In genomic region chr19:10105034-10105493, GRCm38 (mm10) we compare ENCODE assay signal across 17 mouse cellular contexts. TPM values are rescaled to one million over a fixed set of nuclear protein-coding genes. Genes with fewer than 3 reads are reported as not detected.
DNase-seq lines count a peak whose midpoint lies in the region; ATAC-seq lines count a peak whose summit lies in the region.
"Had no signal": no experiment of that assay in that cellular context is flagged by ENCODE, and none has a peak within 500 bp of the region (broad histone marks: within the 10 kb centered on the region; RNA-seq: fewer than 3 reads in every experiment).

No protein-coding gene starts in this region.

- WGBS in hindbrain, embryonic 11.5 days, result 84% methylated on average over 10 of the region's 10 CpGs
- 86% methylated on average over 10 of the region's 10 CpGs for WGBS in hindbrain, embryonic 16.5 days
- 19% methylated on average over 10 of the region's 10 CpGs for WGBS in liver, embryonic 13.5 days (ENCODE audit: insufficient replicate concordance)

- intact Hi-C loops in left cerebral cortex, postnatal 4 days (cut with DNase I), result no loop called here

- DNase-seq in hindbrain, embryonic 11.5 days (ENCODE audit: low spot score), result no peak
- DNase-seq in c-Kit-positive CD71-positive TER-119-negative erythroid progenitor cells, embryonic 14.5 days (ENCODE audit: low read depth), result peak; percentile 51
- DNase-seq in liver, embryonic 13.5 days, result peak; percentile 61
- no peak for DNase-seq in left cerebral cortex, postnatal 4 days
- DNase-seq in adrenal gland, postnatal 14 days, result no peak
- DNase-seq in cerebellum, postnatal 10 days, result no peak
- DNase-seq: adrenal gland, adult 2 months; cerebellum, adult 2 months; gastrocnemius, postnatal 14 days; lung, adult 2 months; lung, postnatal 4 days; midbrain, embryonic 14.5 days had no signal

- no peaks in the 10 kb centered on the region for H3K27me3 ChIP-seq in hindbrain, embryonic 11.5 days (ENCODE audit: control insufficient read depth, insufficient read depth, low read length)
- no peaks in the 10 kb centered on the region for H3K27me3 ChIP-seq in hindbrain, embryonic 16.5 days (replicated peaks; ENCODE audit: control insufficient read depth, insufficient read depth, low read length)
- no peaks in the 10 kb centered on the region for H3K27me3 ChIP-seq in liver, embryonic 13.5 days
- H3K27me3 ChIP-seq: embryonic facial prominence, embryonic 13.5 days; kidney, embryonic 15.5 days had no signal

- H3K4me3 ChIP-seq in hindbrain, embryonic 11.5 days (ENCODE audit: low read depth, low read length), result no peak overlapping the region
- H3K4me3 ChIP-seq in hindbrain, embryonic 16.5 days (ENCODE audit: low read length), result no peak overlapping the region
- no peak overlapping the region for H3K4me3 ChIP-seq in liver, embryonic 13.5 days (replicated peaks)
- H3K4me3 ChIP-seq: embryonic facial prominence, embryonic 13.5 days; hindbrain, embryonic 10.5 days; kidney, embryonic 15.5 days had no signal

- H3K9ac ChIP-seq in hindbrain, embryonic 11.5 days (ENCODE audit: low read depth, low read length), result no peak overlapping the region
- no peak overlapping the region for H3K9ac ChIP-seq in hindbrain, embryonic 16.5 days (ENCODE audit: low read depth, low read length)
- H3K9ac ChIP-seq in liver, embryonic 13.5 days, result no peak overlapping the region
- H3K9ac ChIP-seq: embryonic facial prominence, embryonic 13.5 days; kidney, embryonic 15.5 days had no signal

- H3K4me2 ChIP-seq in hindbrain, embryonic 11.5 days (replicated peaks; ENCODE audit: low read depth, low read length), result no peak overlapping the region
- H3K4me2 ChIP-seq in hindbrain, embryonic 16.5 days (ENCODE audit: low read length), result no peak overlapping the region
- H3K4me2 ChIP-seq in liver, embryonic 13.5 days, result peak overlapping the region; percentile 33
- H3K4me2 ChIP-seq: embryonic facial prominence, embryonic 13.5 days; kidney, embryonic 15.5 days had no signal

- H3K27ac ChIP-seq in hindbrain, embryonic 11.5 days (ENCODE audit: low read depth, low read length), result peak overlapping the region; percentile 34; the same call in 1 of the 2 replicates
- H3K27ac ChIP-seq in hindbrain, embryonic 16.5 days (ENCODE audit: low read depth, low read length), result no peak overlapping the region
- peak overlapping the region; percentile 79 for H3K27ac ChIP-seq in liver, embryonic 13.5 days
- H3K27ac ChIP-seq: embryonic facial prominence, embryonic 13.5 days; kidney, embryonic 15.5 days had no signal

- peaks cover 4% of the 10 kb centered on the region; the same call in 1 of the 2 replicates for H3K4me1 ChIP-seq in hindbrain, embryonic 11.5 days (replicated peaks; ENCODE audit: control insufficient read depth, insufficient read depth, low read length)
- peaks cover 4% of the 10 kb centered on the region for H3K4me1 ChIP-seq in hindbrain, embryonic 16.5 days (ENCODE audit: control insufficient read depth, insufficient read depth, low read depth, low read length)
- H3K4me1 ChIP-seq in liver, embryonic 13.5 days (replicated peaks), result peaks cover 61% of the 10 kb centered on the region

- ATAC-seq in hindbrain, embryonic 11.5 days (ENCODE audit: low FRiP score), result no peak
- ATAC-seq in hindbrain, embryonic 16.5 days, result no peak
- ATAC-seq in liver, embryonic 13.5 days (ENCODE audit: low read depth), result peak; percentile 49
- ATAC-seq: inflammation-experienced regulatory T-cells, adult 6 months had no signal

- H3K9me3 ChIP-seq in hindbrain, embryonic 11.5 days (ENCODE audit: control insufficient read depth, low read length), result no peaks in the 10 kb centered on the region
- H3K9me3 ChIP-seq in hindbrain, embryonic 16.5 days (ENCODE audit: control insufficient read depth, low read length), result no peaks in the 10 kb centered on the region
- H3K9me3 ChIP-seq in liver, embryonic 13.5 days (replicated peaks), result no peaks in the 10 kb centered on the region
- H3K9me3 ChIP-seq: embryonic facial prominence, embryonic 13.5 days; hindbrain, embryonic 10.5 days; kidney, embryonic 15.5 days had no signal

- H3K36me3 ChIP-seq in hindbrain, embryonic 11.5 days (ENCODE audit: control insufficient read depth, insufficient read depth, low read length), result no peaks in the 10 kb centered on the region
- no peaks in the 10 kb centered on the region for H3K36me3 ChIP-seq in hindbrain, embryonic 16.5 days (ENCODE audit: control insufficient read depth, insufficient read depth, low read length)
- H3K36me3 ChIP-seq in liver, embryonic 13.5 days, result no peaks in the 10 kb centered on the region
- H3K36me3 ChIP-seq: embryonic facial prominence, embryonic 13.5 days; hindbrain, embryonic 10.5 days; kidney, embryonic 15.5 days had no signal

RNA-seq across cellular contexts. Expression of gene Fads2, which starts 3.5 kb away (rescaled TPM):
- 62.9 and 63.9 TPM in 2 replicates for polyA plus RNA-seq in hindbrain, embryonic 11.5 days (2014; fragmentation: Nextera tagmentation; extraction: Ambion mirVana)
- polyA plus RNA-seq in hindbrain, embryonic 16.5 days (2015; fragmentation: Nextera tagmentation; extraction: Ambion mirVana), result 236 and 253 TPM in 2 replicates
- 66.8 and 76.0 TPM in 2 replicates for polyA plus RNA-seq in liver, embryonic 13.5 days (2015; fragmentation: Nextera tagmentation; extraction: Ambion mirVana)
- total RNA-seq in left cerebral cortex, postnatal 4 days (2021), result 100 to 1,000 TPM; 220 to 236 TPM
- 806 and 858 TPM in 2 replicates for total RNA-seq in adrenal gland, postnatal 14 days (2021)

Comparison
In these comparisons a context has a peak if more than half of its experiments do, and no peak if none do; other contexts are left out.
1. DNase-seq: peak in c-Kit-positive CD71-positive TER-119-negative erythroid progenitor cells, embryonic 14.5 days (single experiment) and liver, embryonic 13.5 days (single experiment); none in hindbrain, embryonic 11.5 days (single experiment), left cerebral cortex, postnatal 4 days (single experiment), adrenal gland, postnatal 14 days (single experiment) and cerebellum, postnatal 10 days (0 of 2).